Mouse (Mus musculus) layer of hippocampus, postnatal 36 days (tissue): ENCODE data around the gene Rnf183. TPM values are rescaled to one million over a fixed set of nuclear protein-coding genes. Genes with fewer than 3 reads are reported as not detected.

Experiments used
- DNase-seq, 2 experiments: peaks; one replicate each; pipeline ENCODE4 v3.0.0; 2022
- total RNA-seq, 2 experiments: library from RNA; stranded (reverse); gene quantifications; 2 replicates each; pipeline ENCODE4 v1.2.3; 2021

Rnf183 gene
- total RNA-seq, 2 experiments from 2014 or later, result not detected

GRCm38 (mm10) chr4:62383207-62383606 is 51.8 kb downstream of the Rnf183 start:
- DNase-seq, result no peak

GRCm38 (mm10) chr4:62379724-62380381 is 55.2 kb downstream of the Rnf183 start:
- DNase-seq, result no peak

Other genes starting within 250 kb of the Rnf183 start
- 10 to 100 TPM; 25.4 to 26.1 TPM for gene Zfp37, start 204.2 kb downstream of the Rnf183 start, total RNA-seq
- gene Slc31a2, start 172.7 kb downstream of the Rnf183 start, total RNA-seq, result 10 to 100 TPM in 1 of 2 experiments, 1 to 10 TPM in 1; 9.3 to 10.5 TPM
- gene Fkbp15, start 74.7 kb downstream of the Rnf183 start, total RNA-seq, result 10 to 100 TPM; 36.9 to 41.0 TPM
- 10 to 100 TPM; 13.0 to 14.4 TPM for gene Slc31a1, start 74.5 kb downstream of the Rnf183 start, total RNA-seq
- 10 to 100 TPM; 47.5 to 51.8 TPM for gene Cdc26, start 26.6 kb downstream of the Rnf183 start, total RNA-seq
- gene Prpf4, start 26.5 kb downstream of the Rnf183 start, total RNA-seq, result 10 to 100 TPM; 13.1 to 15.0 TPM
- gene Wdr31, start 35.6 kb upstream of the Rnf183 start, total RNA-seq, result 1 to 10 TPM; 7.8 to 8.6 TPM
- under 1 TPM; 0.52 to 0.73 TPM for gene Bspry, start 44.8 kb upstream of the Rnf183 start, total RNA-seq
- gene Hdhd3, start 68.2 kb upstream of the Rnf183 start, total RNA-seq, result 10 to 100 TPM; 10.4 to 10.5 TPM
- gene Alad, start 84.7 kb upstream of the Rnf183 start, total RNA-seq, result 10 to 100 TPM; 24.3 to 28.8 TPM
- gene Pole3, start 89.8 kb upstream of the Rnf183 start, total RNA-seq, result 10 to 100 TPM; 22.2 to 23.7 TPM
- under 1 TPM in 1 of 2 experiments, not detected in 1; 0.20 TPM for gene 4933430I17Rik, start 90.1 kb upstream of the Rnf183 start, total RNA-seq
- gene Rgs3, start 124.6 kb upstream of the Rnf183 start, total RNA-seq, result 10 to 100 TPM; 14.8 to 19.8 TPM